Mouse (Mus musculus) bone marrow, adult 2 months (tissue): ENCODE data around the gene Inf2.

Experiments
- CTCF ChIP-seq: fragments of 200-500 bp; IDR thresholded peaks from 2 replicates; pipeline ENCODE4 v1.5.1; 2011; ENCODE audit warnings: low read length, control low read depth; ENCODE audit not compliant: control insufficient read depth, insufficient read depth
- POLR2A ChIP-seq: fragments of 200-500 bp; IDR thresholded peaks from 2 replicates; pipeline ENCODE4 v1.6.1; 2011; ENCODE audit warnings: low read depth, mild to moderate bottlenecking, control low read depth, low read length, borderline replicate concordance; ENCODE audit not compliant: control insufficient read depth

- no peak for TF ChIP-seq CTCF
- no peak for TF ChIP-seq POLR2A
Measured at GRCm38 (mm10) chr12:112561163-112561562, 27.4 kb upstream of the Inf2 start.
